Mouse (Mus musculus) cortical plate, adult 2 months (tissue): ENCODE measurements around the gene Lyve1.

Experiments used
- CTCF ChIP-seq: fragments of 200-500 bp; IDR thresholded peaks from 2 replicates; pipeline ENCODE4 v1.5.1; 2011; ENCODE audit warnings: mild to moderate bottlenecking, control low read depth, low read length; ENCODE audit not compliant: insufficient read depth; ENCODE audit errors: extremely low read depth
- POLR2A ChIP-seq: fragments of 200-500 bp; IDR thresholded peaks from 2 replicates; pipeline ENCODE4 v1.6.1; 2011; ENCODE audit warnings: mild to moderate bottlenecking, low read length, control low read depth; ENCODE audit not compliant: insufficient read depth; ENCODE audit errors: extremely low read depth

DNA sequence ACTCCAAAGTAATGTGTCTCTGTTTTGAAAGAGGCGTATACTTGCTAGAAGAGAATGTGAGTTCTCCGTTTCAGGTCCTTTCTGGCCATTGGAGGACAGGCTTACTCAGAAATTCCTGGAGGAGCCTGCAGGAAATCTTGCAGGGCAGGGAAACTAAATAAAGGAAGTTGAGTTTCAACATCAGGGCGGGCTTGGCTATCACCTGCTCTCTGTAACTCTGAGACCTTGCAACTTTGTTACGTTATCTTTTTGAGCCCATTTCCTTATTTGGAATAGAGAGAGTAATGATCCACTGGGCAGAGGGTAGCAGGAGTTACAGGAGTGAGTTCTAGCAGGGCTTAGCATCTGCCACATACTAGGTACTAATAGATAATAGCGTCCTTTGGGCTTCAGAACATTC lies 2.9 kb downstream of the Lyve1 start:
- no peak for TF ChIP-seq CTCF
- TF ChIP-seq POLR2A, result no peak
